Mouse (Mus musculus): Measurements from ENCODE around the gene Cela1. TPM values are rescaled to one million over a fixed set of nuclear protein-coding genes. Genes with fewer than 3 reads are reported as not detected.

The Cela1 gene
- 8.2 and 11.8 TPM in 2 replicates for polyA plus RNA-seq (2015; fragmentation: Nextera tagmentation; extraction: Ambion mirVana)

GRCm38 (mm10) chr15:100687430-100687971 is at the start of gene Cela1:
TSS of gene Cela1 (minus strand) at chr15:100687921.
- ATAC-seq (ENCODE audit: low read depth) (no peak), DNase-seq (no peak)
- H3K4me2 ChIP-seq = peak within 1 kb of the TSS; percentile 49
- H3K9ac ChIP-seq = peak within 1 kb of the TSS; percentile 45; the same call in 1 of the 2 replicates
- peak within 1 kb of the TSS; percentile 27 for H3K4me3 ChIP-seq (replicated peaks)
- H3K36me3 ChIP-seq = no peaks in the 10 kb centered on the region
- peaks cover 4% of the 10 kb centered on the region; the same call in 1 of the 2 replicates for H3K9me3 ChIP-seq (replicated peaks)
- no peaks in the 10 kb centered on the region for H3K27me3 ChIP-seq
- H3K4me1 ChIP-seq (replicated peaks) = peaks cover 40% of the 10 kb centered on the region
- 45% methylated on average over 8 of the region's 8 CpGs for WGBS (ENCODE audit: insufficient replicate concordance)
- peak within 1 kb of the TSS; percentile 73 for H3K27ac ChIP-seq

GRCm38 (mm10) chr15:100735953-100736300 is 48.2 kb upstream of the Cela1 start:
- Histone ChIP-seq H3K4me2 (peak overlapping the region; percentile 15), H3K27me3 (peaks cover 18% of the 10 kb centered on the region), H3K27ac (peak overlapping the region; percentile 23; the same call in 1 of the 2 replicates), H3K4me1 (replicated peaks) (peaks cover 61% of the 10 kb centered on the region), H3K9me3 (replicated peaks) (no peaks in the 10 kb centered on the region), H3K36me3 (no peaks in the 10 kb centered on the region), H3K4me3 (replicated peaks) (no peak overlapping the region), H3K9ac (no peak overlapping the region)
- 20% methylated on average over 9 of the region's 9 CpGs for WGBS (ENCODE audit: insufficient replicate concordance)
- DNase-seq (no peak), ATAC-seq (ENCODE audit: low read depth) (no peak)

- Histone ChIP-seq H3K27ac (peak overlapping the region; percentile 23; the same call in 1 of the 2 replicates), H3K4me1 (replicated peaks) (peaks cover 61% of the 10 kb centered on the region)
- ATAC-seq (ENCODE audit: low read depth) = 0 out of 2 replicates have a peak, but pooled peaks have one; percentile 18
These were observed 47.6 kb upstream of the Cela1 start for GRCm38 (mm10) chr15:100735095-100735952.

GRCm38 (mm10) chr15:100732580-100732979 is 44.9 kb upstream of the Cela1 start:
- Histone ChIP-seq H3K4me2 (no peak overlapping the region), H3K27ac (no peak overlapping the region), H3K9ac (no peak overlapping the region), H3K4me1 (replicated peaks) (peaks cover 56% of the 10 kb centered on the region), H3K27me3 (peaks cover 51% of the 10 kb centered on the region), H3K9me3 (replicated peaks) (no peaks in the 10 kb centered on the region), H3K36me3 (no peaks in the 10 kb centered on the region), H3K4me3 (replicated peaks) (no peak overlapping the region)
- DNase-seq = no peak
- 8% methylated on average over 5 of the region's 5 CpGs for WGBS (ENCODE audit: insufficient replicate concordance)
- no peak for ATAC-seq (ENCODE audit: low read depth)

More at GRCm38 (mm10) chr15:100735095-100735952, 47.6 kb upstream of the Cela1 start:
- Histone ChIP-seq H3K4me3 (replicated peaks) (no peak overlapping the region), H3K9ac (no peak overlapping the region), H3K9me3 (replicated peaks) (no peaks in the 10 kb centered on the region), H3K27me3 (peaks cover 24% of the 10 kb centered on the region), H3K4me2 (peak overlapping the region; percentile 15), H3K36me3 (no peaks in the 10 kb centered on the region)
- 49% methylated on average over 15 of the region's 15 CpGs for WGBS (ENCODE audit: insufficient replicate concordance)
- DNase-seq = no peak

DNA sequence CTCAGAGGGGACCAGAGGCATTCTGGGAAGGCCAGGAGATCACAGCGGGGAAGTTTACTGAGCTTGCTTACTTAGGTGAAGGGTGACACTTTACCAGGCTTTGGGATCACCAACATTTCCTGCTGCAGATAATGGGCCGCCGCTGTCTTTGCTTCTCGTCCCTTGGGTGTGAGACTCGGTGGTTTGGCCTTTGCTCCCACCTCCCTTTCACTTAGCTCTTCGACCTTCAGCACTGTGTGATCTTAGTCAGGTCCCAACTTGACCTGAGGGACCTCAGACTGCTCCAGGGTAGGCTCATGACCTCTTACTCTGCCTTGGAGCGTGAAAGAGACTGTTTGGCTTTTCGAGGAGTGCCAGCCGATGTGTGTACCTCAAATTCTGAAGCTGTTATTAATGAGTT is 43.4 kb upstream of the Cela1 start:
- no peak overlapping the region for H3K27ac ChIP-seq
- H3K9me3 ChIP-seq (replicated peaks) = no peaks in the 10 kb centered on the region
- peaks cover 46% of the 10 kb centered on the region for H3K4me1 ChIP-seq (replicated peaks)
- 33% methylated on average over 9 of the region's 9 CpGs for WGBS (ENCODE audit: insufficient replicate concordance)
- no peak overlapping the region for H3K4me2 ChIP-seq
- H3K4me3 ChIP-seq (replicated peaks) = no peak overlapping the region
- ATAC-seq (ENCODE audit: low read depth) (no peak), DNase-seq (no peak)
- no peak overlapping the region for H3K9ac ChIP-seq
- H3K36me3 ChIP-seq = no peaks in the 10 kb centered on the region
- H3K27me3 ChIP-seq = peaks cover 65% of the 10 kb centered on the region

- H3K9ac ChIP-seq = peak within 1 kb of the TSS; percentile 47; the same call in 1 of the 2 replicates
- no peaks in the 10 kb centered on the region for H3K36me3 ChIP-seq
- H3K9me3 ChIP-seq (replicated peaks) = no peaks in the 10 kb centered on the region
- ATAC-seq (ENCODE audit: low read depth) (peak; percentile 71), DNase-seq (no peak)
- H3K4me2 ChIP-seq = peak within 1 kb of the TSS; percentile 68
- peak within 1 kb of the TSS; percentile 51 for H3K4me3 ChIP-seq (replicated peaks)
- H3K27me3 ChIP-seq = peaks cover 71% of the 10 kb centered on the region
- peaks cover 34% of the 10 kb centered on the region for H3K4me1 ChIP-seq (replicated peaks)
- WGBS (ENCODE audit: insufficient replicate concordance) = 8% methylated on average over 55 of the region's 57 CpGs
- no peak within 1 kb of the TSS for H3K27ac ChIP-seq
These were observed 41.7 kb upstream of the Cela1 start, which contains the start of gene Galnt6 for GRCm38 (mm10) chr15:100729281-100729985. TSS of gene Galnt6 (minus strand) at chr15:100729376.

GRCm38 (mm10) chr15:100728586-100728985 is 40.9 kb upstream of the Cela1 start:
- Histone ChIP-seq H3K9ac (peak overlapping the region; percentile 47; the same call in 1 of the 2 replicates), H3K4me2 (peak overlapping the region; percentile 68), H3K36me3 (no peaks in the 10 kb centered on the region), H3K27me3 (peaks cover 78% of the 10 kb centered on the region), H3K9me3 (replicated peaks) (no peaks in the 10 kb centered on the region), H3K4me3 (replicated peaks) (peak overlapping the region; percentile 51), H3K4me1 (replicated peaks) (peaks cover 26% of the 10 kb centered on the region), H3K27ac (no peak overlapping the region)
- no peak for ATAC-seq (ENCODE audit: low read depth)
- 19% methylated on average over 9 of the region's 9 CpGs for WGBS (ENCODE audit: insufficient replicate concordance)
- no peak for DNase-seq

GRCm38 (mm10) chr15:100727834-100728233 is 40.1 kb upstream of the Cela1 start:
- no peaks in the 10 kb centered on the region for H3K9me3 ChIP-seq (replicated peaks)
- WGBS (ENCODE audit: insufficient replicate concordance) = 71% methylated on average over 11 of the region's 11 CpGs
- no peak overlapping the region for H3K4me2 ChIP-seq
- ATAC-seq (ENCODE audit: low read depth) (no peak), DNase-seq (no peak)
- no peaks in the 10 kb centered on the region for H3K36me3 ChIP-seq
- H3K9ac ChIP-seq = no peak overlapping the region
- no peak overlapping the region for H3K4me3 ChIP-seq (replicated peaks)
- no peak overlapping the region for H3K27ac ChIP-seq
- H3K27me3 ChIP-seq = peaks cover 77% of the 10 kb centered on the region
- H3K4me1 ChIP-seq (replicated peaks) = peaks cover 24% of the 10 kb centered on the region

DNA sequence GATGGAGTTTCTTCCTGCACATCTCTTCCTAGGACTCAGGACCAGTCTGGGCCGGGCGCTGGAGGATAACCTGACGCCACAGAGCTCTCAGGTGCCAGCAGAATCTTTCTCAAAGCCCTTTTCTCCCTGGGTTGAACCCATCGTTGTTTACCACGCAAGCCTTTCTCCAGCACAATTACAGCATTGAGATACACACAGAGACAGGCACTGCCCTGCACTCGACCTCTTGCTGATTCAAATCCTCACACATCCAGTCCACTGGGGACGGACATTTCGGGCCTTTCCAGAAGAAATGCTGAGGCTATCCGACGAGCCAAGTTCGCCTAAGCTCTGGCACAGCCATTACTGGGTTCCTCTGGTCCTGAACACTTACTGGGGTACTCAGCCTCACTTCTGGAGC is 39.0 kb upstream of the Cela1 start:
- Histone ChIP-seq H3K27me3 (peaks cover 71% of the 10 kb centered on the region), H3K4me1 (replicated peaks) (peaks cover 19% of the 10 kb centered on the region), H3K27ac (no peak overlapping the region), H3K9ac (no peak overlapping the region), H3K4me2 (no peak overlapping the region), H3K4me3 (replicated peaks) (no peak overlapping the region), H3K9me3 (replicated peaks) (no peaks in the 10 kb centered on the region), H3K36me3 (no peaks in the 10 kb centered on the region)
- DNase-seq = no peak
- no peak for ATAC-seq (ENCODE audit: low read depth)
- 75% methylated on average over 11 of the region's 11 CpGs for WGBS (ENCODE audit: insufficient replicate concordance)

DNA sequence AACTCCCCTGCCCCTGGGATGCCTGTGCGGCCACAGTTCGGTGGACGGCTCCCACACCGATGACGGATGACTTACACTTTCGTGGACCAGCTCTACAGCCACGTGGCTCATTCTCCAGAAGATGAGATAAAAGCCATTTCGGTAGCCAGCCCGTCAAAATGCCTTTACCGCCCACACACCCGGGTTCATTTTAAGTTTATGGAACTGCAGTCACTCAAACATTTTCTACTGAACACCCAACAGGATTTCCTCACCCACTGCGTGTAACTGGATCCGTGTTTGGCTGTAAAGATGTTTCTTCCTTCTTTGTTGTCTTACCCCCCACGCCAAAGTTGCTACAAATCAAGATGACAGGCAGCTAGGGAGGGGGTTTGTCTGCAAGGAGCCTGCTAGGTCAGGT is 35.8 kb upstream of the Cela1 start:
- Histone ChIP-seq H3K4me1 (replicated peaks) (peaks cover 7% of the 10 kb centered on the region), H3K9me3 (replicated peaks) (0 out of 2 replicates have a peak, but pooled peaks cover 1% of the 10 kb centered on the region), H3K4me3 (replicated peaks) (no peak overlapping the region), H3K27me3 (peaks cover 51% of the 10 kb centered on the region), H3K9ac (no peak overlapping the region), H3K4me2 (no peak overlapping the region), H3K36me3 (no peaks in the 10 kb centered on the region), H3K27ac (no peak overlapping the region)
- DNase-seq (no peak), ATAC-seq (ENCODE audit: low read depth) (no peak)
- 57% methylated on average over 14 of the region's 14 CpGs for WGBS (ENCODE audit: insufficient replicate concordance)

GRCm38 (mm10) chr15:100722564-100722963 is 34.8 kb upstream of the Cela1 start:
- DNase-seq (no peak), ATAC-seq (ENCODE audit: low read depth) (no peak)
- 0 out of 2 replicates have a peak, but pooled peaks cover 7% of the 10 kb centered on the region for H3K4me1 ChIP-seq (replicated peaks)
- no peaks in the 10 kb centered on the region for H3K36me3 ChIP-seq
- no peak overlapping the region for H3K4me2 ChIP-seq
- H3K27ac ChIP-seq = no peak overlapping the region
- peaks cover 42% of the 10 kb centered on the region for H3K27me3 ChIP-seq
- 0 out of 2 replicates have a peak, but pooled peaks cover 4% of the 10 kb centered on the region for H3K9me3 ChIP-seq (replicated peaks)
- no peak overlapping the region for H3K9ac ChIP-seq
- WGBS (ENCODE audit: insufficient replicate concordance) = 56% methylated on average over 6 of the region's 6 CpGs
- H3K4me3 ChIP-seq (replicated peaks) = no peak overlapping the region

Data from liver, embryonic 13.5 days (tissue).